Mouse (Mus musculus) ES-E14 (cell line): ENCODE measurements around the gene Catip. TPM values are rescaled to one million over a fixed set of nuclear protein-coding genes. Genes with fewer than 3 reads are reported as not detected.

Experiments
- DNase-seq: peaks from one replicate; pipeline ENCODE4 v3.0.0-alpha.2; 2013; ENCODE audit warnings: low read depth, low spot score
- H3K27ac ChIP-seq: 2 replicates; pipeline ENCODE4 v1.5.1; 2012; ENCODE audit warnings: low read depth, mild to moderate bottlenecking, low read length, moderate library complexity, mixed read lengths; ENCODE audit not compliant: poor library complexity, insufficient read depth, severe bottlenecking
- H3K36me3 ChIP-seq: 2 replicates; pipeline ENCODE4 v1.6.1; 2012; ENCODE audit warnings: mild to moderate bottlenecking, low read length, moderate library complexity, mixed read lengths; ENCODE audit not compliant: control insufficient read depth, poor library complexity, insufficient read depth, severe bottlenecking
- H3K4me1 ChIP-seq, 2 experiments: fragments of 150-350 bp in 1 of 2; sonication (generic) in 1 of 2; 2 replicates each; pipeline ENCODE4 v1.6.1; 2012; ENCODE audit warnings: low read length in 2 of 2, mild to moderate bottlenecking in 1 of 2, mixed read lengths in 1 of 2; ENCODE audit not compliant: control insufficient read depth in 2 of 2, insufficient read depth in 2 of 2, poor library complexity in 1 of 2
- H3K4me3 ChIP-seq, 2 experiments: fragments of 150-350 bp in 1 of 2; sonication (generic) in 1 of 2; 2 replicates each; pipeline ENCODE4 v1.5.1; 2012; ENCODE audit warnings: low read length in 2 of 2, low read depth in 1 of 2, mild to moderate bottlenecking in 1 of 2, mixed read lengths in 1 of 2; ENCODE audit not compliant: insufficient read depth in 1 of 2, poor library complexity in 1 of 2, severe bottlenecking in 1 of 2
- H3K9ac ChIP-seq: 2 replicates; pipeline ENCODE4 v1.6.1; 2012; ENCODE audit warnings: low read depth, mild to moderate bottlenecking, low read length, mixed read lengths; ENCODE audit not compliant: poor library complexity, insufficient read depth, severe bottlenecking
- H3K9me3 ChIP-seq: fragments of 150-350 bp; sonication (generic); 2 replicates; pipeline ENCODE4 v1.6.1; 2012; ENCODE audit warnings: low read depth, mild to moderate bottlenecking, low read length; ENCODE audit not compliant: control insufficient read depth, insufficient read depth
- CHD2 ChIP-seq: IDR thresholded peaks from 2 replicates; pipeline ENCODE4 v1.6.1; 2014; ENCODE audit warnings: mild to moderate bottlenecking, low read depth, low read length, inconsistent platforms
- HCFC1 ChIP-seq: IDR thresholded peaks from 2 replicates; pipeline ENCODE4 v1.6.1; 2012; ENCODE audit warnings: low read length, inconsistent platforms, borderline replicate concordance; ENCODE audit not compliant: insufficient read depth
- MAFK ChIP-seq: IDR thresholded peaks from 2 replicates; pipeline ENCODE4 v1.6.1; 2014; ENCODE audit warnings: mild to moderate bottlenecking, low read depth, low read length, inconsistent platforms; ENCODE audit not compliant: insufficient read depth
- ZC3H11A ChIP-seq: IDR thresholded peaks from 2 replicates; pipeline ENCODE4 v1.6.1; 2012; ENCODE audit warnings: low read depth, mild to moderate bottlenecking, inconsistent platforms, low read length, borderline replicate concordance
- ZNF384 ChIP-seq: IDR thresholded peaks from 2 replicates; pipeline ENCODE4 v1.6.1; 2012; ENCODE audit warnings: low read depth, low read length, inconsistent platforms
- in situ Hi-C, 2 experiments: fragments of 600-800 bp; cut with MboI; formaldehyde crosslinking; loops; one replicate each; pipeline ENCODE4 v1.15.1; 2025; ENCODE audit warnings: low sequenced_read_pairs in 2 of 2, inconsistent platforms in 1 of 2; ENCODE audit not compliant: unreplicated experiment in 2 of 2
- total RNA-seq: library from RNA; depleted of rRNA; stranded (reverse); fragments of 300-350 nt; gene quantifications from 2 replicates; pipeline ENCODE4 v1.2.3, GENCODE M21; 2012

Gene Catip
- total RNA-seq, 1 experiment, result 7.3 TPM

- no peak for DNase-seq
- Histone ChIP-seq H3K9me3 (no peaks in the 10 kb centered on the region), H3K9ac (no peak overlapping the region), H3K27ac (no peak overlapping the region), H3K36me3 (no peaks in the 10 kb centered on the region; the same call in 1 of the 2 replicates), H3K4me1 (peaks cover 6 to 12% of the 10 kb centered on the region in 2 experiments), H3K4me3 (no peak overlapping the region)
- in situ Hi-C loops, result no loop called here
- TF ChIP-seq MAFK (no peak), CHD2 (no peak), HCFC1 (no peak), ZC3H11A (no peak), ZNF384 (no peak)
These were observed 20.0 kb upstream of the Catip start for GRCm38 (mm10) chr1:74341898-74342297.

GRCm38 (mm10) chr1:74342308-74342707 is 19.6 kb upstream of the Catip start:
- in situ Hi-C loops, result no loop called here
- TF ChIP-seq ZC3H11A (no peak), HCFC1 (no peak), ZNF384 (no peak), CHD2 (no peak), MAFK (no peak)
- Histone ChIP-seq H3K4me3 (no peak overlapping the region), H3K4me1 (peaks cover 6 to 11% of the 10 kb centered on the region in 2 experiments), H3K9ac (no peak overlapping the region), H3K27ac (no peak overlapping the region), H3K36me3 (no peaks in the 10 kb centered on the region; the same call in 1 of the 2 replicates), H3K9me3 (no peaks in the 10 kb centered on the region)
- DNase-seq, result no peak

- Histone ChIP-seq H3K36me3 (no peaks in the 10 kb centered on the region; the same call in 1 of the 2 replicates), H3K27ac (no peak overlapping the region), H3K4me3 (no peak overlapping the region), H3K9me3 (no peaks in the 10 kb centered on the region), H3K9ac (no peak overlapping the region), H3K4me1 (peaks cover 4 to 5% of the 10 kb centered on the region in 2 experiments)
- TF ChIP-seq CHD2, result no peak
- TF ChIP-seq ZC3H11A, result no peak
- no peak for TF ChIP-seq MAFK
- TF ChIP-seq HCFC1, result no peak
- TF ChIP-seq ZNF384, result no peak
- in situ Hi-C loops, result no loop called here
- no peak for DNase-seq
These were observed 18.7 kb upstream of the Catip start for GRCm38 (mm10) chr1:74343161-74343560.

GRCm38 (mm10) chr1:74344163-74344916 is 17.6 kb upstream of the Catip start:
- H3K4me1 ChIP-seq, result peaks cover 2 to 3% of the 10 kb centered on the region in 2 experiments; a peak in 1 of 4 replicates
- no peak overlapping the region for H3K27ac ChIP-seq
- DNase-seq, result no peak
- H3K9ac ChIP-seq, result no peak overlapping the region
- no peak overlapping the region for H3K4me3 ChIP-seq
- no peak for TF ChIP-seq ZC3H11A
- TF ChIP-seq ZNF384, result no peak
- no peak for TF ChIP-seq CHD2
- TF ChIP-seq HCFC1, result no peak
- TF ChIP-seq MAFK, result no peak
- H3K36me3 ChIP-seq, result no peaks in the 10 kb centered on the region; the same call in 1 of the 2 replicates
- in situ Hi-C loops, result no loop called here
- H3K9me3 ChIP-seq, result no peaks in the 10 kb centered on the region
